Mouse (Mus musculus) left cerebral cortex, adult 2 months (tissue): ENCODE results near the gene Rflnb. TPM values are rescaled to one million over a fixed set of nuclear protein-coding genes. Genes with fewer than 3 reads are reported as not detected.

Experiments used
- DNase-seq, 2 experiments: peaks; one replicate each; pipeline ENCODE4 v3.0.0; 2021 to 2022; ENCODE audit warnings: low spot score in 2 of 2, mixed read lengths in 1 of 2; ENCODE audit errors: extremely low spot score in 1 of 2
- H3K27ac ChIP-seq: fragments of 200-600 bp; 2 replicates; pipeline ENCODE4 v1.8.1; 2022
- H3K4me3 ChIP-seq: fragments of 200-600 bp; 2 replicates; pipeline ENCODE4 v1.8.1; 2022
- CTCF ChIP-seq: fragments of 200-600 bp; IDR thresholded peaks from 2 replicates; pipeline ENCODE4 v1.8.1; 2022; ENCODE audit warnings: antibody characterized with exemption, mild to moderate bottlenecking, moderate library complexity
- intact Hi-C: fragments of 180-260 bp; cut with DNase I; formaldehyde crosslinking; loops from one replicate; pipeline ENCODE4 v1.15.1; 2025
- long read RNA-seq, 2 experiments: library from polyadenylated mRNA; stranded (forward); transcript quantifications; one replicate each; pipeline ENCODE4 v2.0.0; 2021; ENCODE audit warnings: borderline mapping rate in 2 of 2
- total RNA-seq, 2 experiments: library from RNA; stranded (reverse); gene quantifications; 2 replicates each; pipeline ENCODE4 v1.2.3; 2021

The Rflnb gene
- 1 to 10 TPM; 8.5 to 9.7 TPM for total RNA-seq
- long read RNA-seq, experiment 1, transcript Rflnb-201 (3 exons, 3,512 nt) = major isoform, 14 of 19 reads
- long read RNA-seq, experiment 1, partial matches to known transcripts = 0 of 19 reads
- long read RNA-seq, experiment 1, other reads (novel, unspliced or antisense) = 5 of 19 reads
- long read RNA-seq, experiment 2, transcript Rflnb-201 (3 exons, 3,512 nt) = major isoform, 14 of 18 reads
- long read RNA-seq, experiment 2, partial matches to known transcripts = 4 of 18 reads
- long read RNA-seq, experiment 2, other reads (novel, unspliced or antisense) = 0 of 18 reads

DNA sequence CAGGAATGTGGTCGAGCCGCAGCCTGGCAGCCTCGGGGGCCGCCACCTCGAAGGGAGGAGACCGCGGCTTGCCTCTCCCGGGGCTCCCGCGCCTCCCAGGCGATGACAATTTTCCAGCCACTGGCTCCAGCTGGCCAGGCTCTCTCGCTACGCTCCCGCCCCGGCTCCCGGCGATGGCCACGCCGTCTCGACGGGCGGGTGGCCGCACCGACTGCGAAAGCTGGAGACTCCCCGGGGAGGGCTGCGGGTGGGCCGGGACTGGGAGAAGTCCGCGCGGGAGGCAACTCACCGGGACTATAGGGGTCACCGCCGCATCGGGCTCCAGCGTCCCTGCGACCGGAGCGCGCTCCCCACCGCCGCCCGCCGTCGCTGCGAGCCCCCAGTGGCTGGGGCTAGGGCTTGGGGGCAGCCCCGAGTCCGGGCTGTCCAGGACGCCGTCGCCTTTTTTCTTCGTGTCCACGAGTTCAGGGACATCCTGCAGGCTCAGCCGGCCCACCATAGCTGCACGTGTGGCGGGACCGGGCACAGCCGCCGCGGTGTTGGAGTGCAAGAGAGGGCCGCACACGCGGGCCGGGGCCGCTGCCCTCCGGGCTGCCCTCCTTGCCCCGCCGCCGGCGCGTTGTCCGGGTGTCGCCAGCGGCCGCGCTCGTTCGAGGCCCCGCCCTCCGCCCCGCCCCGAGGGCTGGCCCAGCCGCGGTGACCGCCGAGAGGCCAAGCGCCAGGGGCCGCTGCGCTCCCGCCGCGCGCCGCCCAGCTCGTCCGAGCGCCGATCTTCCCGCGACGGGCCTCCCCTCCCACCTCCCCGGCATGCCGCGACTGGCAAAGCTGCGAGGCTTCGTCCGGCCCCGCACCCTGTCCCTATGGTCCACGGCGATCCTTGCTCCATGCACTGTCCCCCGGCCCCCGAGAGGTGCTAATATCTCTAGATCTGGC is at the start of gene Rflnb:
Rflnb (minus strand) TSS at position 644 of the 933 bp plus-strand sequence.
- Histone ChIP-seq H3K4me3 (peak within 1 kb of the TSS; percentile 69), H3K27ac (no peak within 1 kb of the TSS)
- peak; percentile 70 to 71 for DNase-seq
- peak; percentile 44 for TF ChIP-seq CTCF
- intact Hi-C loops = no loop called here

DNA sequence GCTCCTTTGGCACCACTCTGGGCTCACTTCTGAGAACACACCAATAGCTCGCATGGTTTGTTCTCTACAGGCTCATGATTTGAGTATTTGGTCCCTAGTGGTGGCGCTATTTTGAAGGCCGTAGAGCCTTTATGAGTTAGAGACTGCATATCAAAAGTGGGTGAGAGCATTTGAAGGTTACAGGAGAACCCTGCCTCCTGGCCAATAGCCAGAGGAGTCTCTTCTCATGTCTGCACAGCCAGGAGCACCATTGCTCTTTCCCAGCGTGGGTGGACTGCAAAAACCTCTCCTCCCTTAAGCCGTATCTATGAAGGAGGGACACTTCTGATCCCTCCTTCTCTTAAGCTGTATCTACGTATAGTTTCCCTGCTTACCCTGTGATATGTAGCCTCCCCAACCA is 49.8 kb upstream of the Rflnb start:
- no peak for DNase-seq
- H3K4me3 ChIP-seq = no peak overlapping the region
- intact Hi-C loops = no loop called here
- no peak overlapping the region for H3K27ac ChIP-seq
- no peak for TF ChIP-seq CTCF

DNA sequence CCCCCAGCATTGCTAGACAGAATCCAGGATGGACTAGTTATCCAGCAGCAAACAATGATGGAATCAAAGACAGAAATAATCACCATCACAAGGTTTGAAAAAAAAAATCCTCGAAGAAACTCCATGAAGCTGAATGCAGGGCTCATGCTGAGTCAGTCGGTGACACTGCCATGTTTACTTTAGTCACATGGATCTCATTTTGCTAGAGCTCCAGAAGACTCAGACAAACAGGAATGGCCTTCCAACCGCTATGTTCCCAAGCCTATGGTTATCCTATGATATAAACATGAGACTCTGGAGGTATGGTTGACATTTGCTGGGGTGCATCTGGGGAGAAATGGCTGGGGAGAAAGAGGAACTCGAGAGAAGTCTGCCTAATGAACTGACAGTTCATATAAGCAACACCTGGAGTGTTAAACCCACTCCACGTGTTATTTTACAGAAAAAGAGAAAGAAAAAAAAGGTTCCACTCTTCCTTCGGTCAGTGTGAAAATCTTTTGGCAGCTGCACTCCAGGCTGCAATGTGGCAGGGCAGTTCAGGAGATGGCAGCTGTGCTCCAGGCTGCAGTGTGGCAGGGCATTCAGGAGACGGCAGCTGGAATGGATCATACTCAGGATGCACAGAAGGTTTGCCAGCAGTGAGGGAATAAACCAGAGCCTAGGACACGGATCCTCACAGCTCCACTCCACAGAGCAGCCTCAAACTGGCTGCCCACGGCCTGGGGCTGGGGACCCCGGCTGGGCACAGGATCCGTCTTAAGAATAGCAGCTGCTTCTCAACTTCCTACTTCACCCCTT is 46.9 kb upstream of the Rflnb start:
- intact Hi-C loops = no loop called here
- no peak for DNase-seq
- Histone ChIP-seq H3K4me3 (no peak overlapping the region), H3K27ac (no peak overlapping the region)
- no peak for TF ChIP-seq CTCF

DNA sequence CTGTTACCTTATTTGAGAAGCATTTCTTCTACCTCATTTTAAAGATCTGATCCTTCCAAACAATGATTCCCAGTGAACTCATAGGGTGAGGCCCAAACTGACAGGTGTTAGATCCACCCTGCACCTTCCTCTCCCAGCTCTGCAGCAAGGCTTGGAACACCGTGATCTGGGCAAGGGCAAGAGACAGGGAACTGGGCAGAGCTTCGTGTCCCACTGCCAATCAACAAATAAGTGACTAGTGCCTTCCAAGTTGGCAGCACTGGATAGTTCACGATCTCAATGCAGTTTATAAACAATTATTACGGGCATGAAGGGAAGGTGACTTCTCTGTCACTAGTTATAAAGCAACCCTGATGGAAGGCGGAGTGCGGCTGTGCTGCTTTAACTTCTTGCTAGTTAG is 42.2 kb upstream of the Rflnb start:
- TF ChIP-seq CTCF = no peak
- no peak overlapping the region for H3K27ac ChIP-seq
- intact Hi-C loops = no loop called here

DNA sequence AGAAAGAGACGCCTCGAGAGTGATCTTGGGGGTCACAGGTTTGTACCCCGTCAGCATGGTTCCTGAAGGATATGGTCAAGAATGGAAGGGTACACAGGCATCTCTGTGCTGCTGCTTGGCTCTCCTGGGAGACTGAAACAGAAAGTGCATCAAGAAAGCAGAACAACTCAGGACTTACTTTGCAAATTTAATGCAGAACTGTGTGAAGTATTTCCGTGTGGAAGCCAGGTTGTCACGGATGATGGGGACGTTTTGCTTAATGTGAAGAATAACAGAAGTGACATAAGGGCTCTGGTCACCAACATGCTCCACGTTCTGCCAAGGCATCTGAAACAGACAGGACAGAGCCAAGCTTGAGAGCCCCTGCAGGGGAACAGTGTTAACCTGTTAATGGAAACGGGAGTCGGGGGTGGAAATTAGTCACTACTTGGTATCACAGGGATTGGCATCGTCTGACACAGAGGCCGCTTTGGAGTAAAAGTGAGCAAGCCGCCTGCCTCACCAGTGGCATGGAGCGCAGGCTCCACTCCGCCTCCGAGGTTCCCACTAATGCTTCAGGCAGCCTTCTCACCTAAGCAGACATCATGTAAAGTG is 39.1 kb upstream of the Rflnb start:
- Histone ChIP-seq H3K4me3 (no peak overlapping the region), H3K27ac (no peak overlapping the region)
- TF ChIP-seq CTCF = no peak
- DNase-seq = no peak
- intact Hi-C loops = no loop called here

More for the DNA sequence above, 42.2 kb upstream of the Rflnb start:
- no peak for DNase-seq
- H3K4me3 ChIP-seq = no peak overlapping the region

DNA sequence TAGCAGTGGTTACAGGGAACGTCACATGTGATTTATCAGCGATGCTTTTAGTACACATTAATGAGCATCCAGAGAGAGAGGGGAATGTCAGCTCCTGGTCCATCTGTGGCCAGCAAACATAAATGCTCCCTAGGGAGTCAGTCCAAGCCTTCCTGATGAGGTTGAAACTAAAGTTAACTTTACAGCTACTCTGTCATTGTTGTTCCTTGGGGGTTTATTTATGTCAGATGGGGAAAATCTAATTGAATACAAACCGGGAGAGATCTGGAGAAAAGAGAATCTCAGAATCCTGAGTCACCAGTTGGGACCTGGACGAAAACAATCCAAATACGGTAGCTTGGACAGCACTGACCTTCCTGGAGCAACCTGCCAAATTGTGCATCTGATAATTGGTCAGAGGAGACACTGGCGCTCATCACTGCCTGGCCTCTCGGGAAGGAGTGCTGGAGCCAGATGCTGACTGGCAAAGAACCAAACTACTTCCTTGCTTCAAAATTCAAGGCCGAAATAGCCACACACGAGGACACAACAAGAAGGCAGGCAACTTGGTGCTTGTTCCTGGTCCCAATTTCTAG is 38.0 kb upstream of the Rflnb start:
- intact Hi-C loops = no loop called here
- Histone ChIP-seq H3K4me3 (no peak overlapping the region), H3K27ac (no peak overlapping the region)
- TF ChIP-seq CTCF = no peak
- no peak for DNase-seq

DNA sequence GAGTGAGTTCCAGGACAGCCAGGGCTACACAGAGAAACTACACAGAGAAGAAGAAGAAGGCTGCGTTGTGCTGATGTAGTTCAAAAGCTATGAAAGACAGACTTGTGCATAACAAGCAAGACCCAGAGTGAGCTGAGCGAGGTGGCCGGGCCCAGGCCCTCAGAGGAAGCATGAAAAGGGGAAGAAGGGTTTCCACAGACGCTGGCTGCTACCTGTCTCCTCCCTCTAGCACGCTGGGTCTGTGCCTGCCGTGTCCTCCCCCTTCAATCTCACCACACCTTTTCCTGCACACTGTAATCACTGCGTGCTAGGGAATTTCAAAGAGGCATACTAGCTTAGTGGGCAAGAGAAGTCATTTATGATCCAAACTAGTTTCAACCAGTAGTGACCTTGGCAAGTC is 36.8 kb upstream of the Rflnb start:
- no peak overlapping the region for H3K27ac ChIP-seq
- TF ChIP-seq CTCF = no peak
- intact Hi-C loops = no loop called here
- H3K4me3 ChIP-seq = no peak overlapping the region
- no peak for DNase-seq

DNA sequence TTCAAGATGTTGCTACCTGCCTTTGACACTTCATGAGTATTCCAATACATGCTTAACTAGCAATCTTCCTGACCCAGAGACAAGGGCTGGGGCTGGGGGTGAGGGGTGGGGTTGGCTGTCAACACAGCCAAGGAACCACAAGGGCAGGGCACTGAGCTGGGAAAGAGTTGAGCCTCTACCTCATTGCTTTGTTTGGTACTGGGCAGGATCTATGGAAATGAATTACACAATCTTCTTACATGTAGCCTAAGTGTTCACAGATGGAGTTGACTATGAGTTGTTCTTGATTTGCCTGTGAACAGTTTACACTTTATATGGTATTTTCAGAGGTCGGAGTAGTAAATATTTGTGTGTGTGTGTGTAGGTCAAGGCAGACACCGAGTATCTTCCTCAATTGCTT is 33.3 kb upstream of the Rflnb start:
- no peak for DNase-seq
- no peak for TF ChIP-seq CTCF
- intact Hi-C loops = no loop called here
- Histone ChIP-seq H3K4me3 (no peak overlapping the region), H3K27ac (no peak overlapping the region)

DNA sequence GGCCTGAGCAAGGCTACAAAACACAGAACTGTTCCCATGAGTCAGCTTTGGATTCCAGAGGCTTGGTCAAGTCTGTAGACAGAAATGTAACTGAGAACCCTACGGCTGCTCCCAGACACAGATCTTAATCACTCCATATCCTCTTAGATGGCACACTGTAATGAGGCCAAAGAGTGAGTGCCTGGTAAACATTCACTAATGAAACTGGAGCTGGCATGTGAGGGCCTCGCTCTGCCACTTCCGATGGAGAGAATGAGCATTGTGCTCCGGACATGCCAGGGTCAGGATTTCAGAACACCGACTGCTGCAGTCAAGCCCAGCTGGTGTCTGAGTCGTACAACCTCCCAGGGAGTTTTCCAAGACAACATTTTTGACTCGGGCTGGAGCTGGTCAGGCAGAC is 32.4 kb upstream of the Rflnb start:
- TF ChIP-seq CTCF = no peak
- DNase-seq = no peak
- intact Hi-C loops = no loop called here
- Histone ChIP-seq H3K4me3 (no peak overlapping the region), H3K27ac (no peak overlapping the region)

DNA sequence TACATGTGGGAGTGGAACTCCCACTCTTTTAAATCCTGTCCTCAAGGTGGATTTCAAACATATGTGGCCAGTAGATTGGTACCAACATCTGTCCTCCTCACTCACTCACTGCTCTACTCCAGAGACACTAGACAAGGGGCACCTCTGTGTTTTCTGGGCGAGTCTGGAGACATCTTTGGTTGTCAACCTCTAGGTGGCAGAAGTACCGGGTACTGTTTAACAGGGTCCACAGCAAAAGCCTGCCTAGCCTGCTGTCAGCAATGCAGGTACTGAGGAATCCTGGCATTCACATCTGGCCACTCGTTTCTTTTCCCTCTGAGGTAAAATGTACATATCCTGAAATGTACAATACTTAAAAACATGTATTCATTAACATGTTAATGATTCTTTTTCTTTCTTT is 28.9 kb upstream of the Rflnb start:
- DNase-seq = no peak
- intact Hi-C loops = no loop called here
- Histone ChIP-seq H3K27ac (no peak overlapping the region), H3K4me3 (no peak overlapping the region)
- TF ChIP-seq CTCF = peak; percentile 40

DNA sequence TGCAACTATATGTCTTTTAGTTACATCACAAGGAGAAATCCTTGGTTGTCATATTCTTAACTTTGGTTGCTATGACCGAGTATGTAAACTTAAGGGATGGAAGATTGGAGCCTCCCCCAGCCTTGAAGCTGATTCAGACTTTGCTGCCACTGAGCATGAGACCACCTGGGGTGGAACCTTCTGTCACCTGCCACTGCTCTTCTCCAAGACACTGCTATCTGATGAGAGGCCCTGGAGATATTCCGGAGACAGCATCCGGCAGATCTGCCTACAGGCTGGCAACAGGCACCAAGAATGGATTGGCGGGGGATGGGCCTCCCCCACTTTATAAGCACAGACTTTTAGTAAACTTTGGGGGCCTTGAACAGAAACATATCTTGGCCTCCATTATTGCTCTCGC is 24.9 kb upstream of the Rflnb start:
- DNase-seq = no peak
- intact Hi-C loops = no loop called here
- H3K4me3 ChIP-seq = no peak overlapping the region
- H3K27ac ChIP-seq = no peak overlapping the region
- TF ChIP-seq CTCF = no peak
